Mouse (Mus musculus): ENCODE results near the gene Tek.

- TF ChIP-seq POLR2A (IDR thresholded peaks at IDR 0.05; ENCODE audit: borderline replicate concordance, low read depth, low read length) (no peak), CTCF (IDR thresholded peaks at IDR 0.05; ENCODE audit: low read depth, low read length) (no peak)
These were observed 2.7 kb downstream of the Tek start for GRCm38 (mm10) chr4:94741824-94742223.
